Mouse (Mus musculus) urinary bladder, postnatal 14 days (tissue): Measurements from ENCODE around the gene Rph3a.
"Not testable (repeated sequence)": the region's sequence is repeated elsewhere in the genome, so short reads cannot be mapped to it uniquely, and the experiment has no call there.

ENCODE experiments used
- DNase-seq: peaks from one replicate; pipeline ENCODE4 v3.0.0; 2021; ENCODE audit warnings: low spot score

The Rph3a gene

GRCm38 (mm10) chr5:120974522-120974921 is 35.4 kb downstream of the Rph3a start:
- no peak for DNase-seq

- no peak for DNase-seq
Measured at GRCm38 (mm10) chr5:120972278-120972677, 37.6 kb downstream of the Rph3a start.

GRCm38 (mm10) chr5:120971326-120971725 is 38.6 kb downstream of the Rph3a start:
- DNase-seq, result no peak

- DNase-seq, result no peak
Measured at GRCm38 (mm10) chr5:120969703-120970102, 40.2 kb downstream of the Rph3a start.

GRCm38 (mm10) chr5:120968799-120969198 is 41.1 kb downstream of the Rph3a start:
- no peak for DNase-seq

GRCm38 (mm10) chr5:120968134-120968532 is 41.8 kb downstream of the Rph3a start:
- DNase-seq, result no peak

GRCm38 (mm10) chr5:120967355-120968133 is 42.3 kb downstream of the Rph3a start:
- DNase-seq, result no peak

GRCm38 (mm10) chr5:120966894-120967293 is 43.0 kb downstream of the Rph3a start:
- no peak for DNase-seq

- no peak for DNase-seq
Measured at GRCm38 (mm10) chr5:120966156-120966555, 43.7 kb downstream of the Rph3a start.

- peak; percentile 5 for DNase-seq
Measured at GRCm38 (mm10) chr5:120961004-120961403, 48.9 kb downstream of the Rph3a start.

GRCm38 (mm10) chr5:120953974-120954373 is 55.9 kb downstream of the Rph3a start:
- no peak for DNase-seq

GRCm38 (mm10) chr5:120952242-120952770 is 57.6 kb downstream of the Rph3a start:
- no peak for DNase-seq

- DNase-seq, result no peak
Measured at GRCm38 (mm10) chr5:120942076-120942475, 67.8 kb downstream of the Rph3a start.

- no peak for DNase-seq
Measured at GRCm38 (mm10) chr5:120938586-120938985, 71.3 kb downstream of the Rph3a start.

- DNase-seq, result no peak
Measured at GRCm38 (mm10) chr5:120937841-120938240, 72.1 kb downstream of the Rph3a start.

GRCm38 (mm10) chr5:120933966-120934365 is 75.9 kb downstream of the Rph3a start:
- DNase-seq, result no peak

GRCm38 (mm10) chr5:120927036-120927435 is 82.9 kb downstream of the Rph3a start:
- no peak for DNase-seq

GRCm38 (mm10) chr5:120926311-120926710 is 83.6 kb downstream of the Rph3a start:
- not testable (repeated sequence) for DNase-seq

- not testable (repeated sequence) for DNase-seq
Measured at GRCm38 (mm10) chr5:120924520-120924919, 85.4 kb downstream of the Rph3a start.

- no peak for DNase-seq
Measured at GRCm38 (mm10) chr5:120923969-120924368, 85.9 kb downstream of the Rph3a start.

- DNase-seq, result no peak
Measured at GRCm38 (mm10) chr5:120920296-120920695, 89.6 kb downstream of the Rph3a start.

GRCm38 (mm10) chr5:120919156-120919935 is 90.5 kb downstream of the Rph3a start:
- not testable (repeated sequence) for DNase-seq

GRCm38 (mm10) chr5:120914204-120914603 is 95.7 kb downstream of the Rph3a start, which contains the start of gene Oas1d:
Gene Oas1d (plus strand): TSS chr5:120914536.
- not testable (repeated sequence) for DNase-seq
